Mouse (Mus musculus) embryonic facial prominence, embryonic 14.5 days (tissue): ENCODE data around the gene Ptgs1. TPM values are rescaled to one million over a fixed set of nuclear protein-coding genes. Genes with fewer than 3 reads are reported as not detected.
A peak's percentile ranks its signal among the peaks of the same experiment; 100 is the strongest.

Source experiments
- ATAC-seq: fragments of 200-750 bp; cut with Nextera tagmentation; 2 replicates; pipeline ENCODE4 v1.8.0; 2017; ENCODE audit warnings: low read depth, moderate number of reproducible peaks, moderate TSS enrichment
- DNase-seq: peaks from one replicate; pipeline ENCODE4 v3.0.0-alpha.2; 2015; ENCODE audit warnings: low spot score
- H3K27ac ChIP-seq: fragments of 300-500 bp; sonication (generic); replicated peaks from 2 replicates; pipeline ENCODE4 v1.5.1; 2014; ENCODE audit warnings: low read depth, mild to moderate bottlenecking, low read length, moderate library complexity
- H3K27me3 ChIP-seq: fragments of 300-500 bp; sonication (generic); replicated peaks from 2 replicates; pipeline ENCODE4 v1.6.1; 2014; ENCODE audit warnings: low read length; ENCODE audit not compliant: control insufficient read depth, insufficient read depth
- H3K36me3 ChIP-seq: fragments of 300-500 bp; sonication (generic); 2 replicates; pipeline ENCODE4 v1.6.1; 2014; ENCODE audit warnings: low read length, mixed read lengths; ENCODE audit not compliant: control insufficient read depth, insufficient read depth
- H3K4me1 ChIP-seq: fragments of 300-500 bp; sonication (generic); 2 replicates; pipeline ENCODE4 v1.6.1; 2014; ENCODE audit warnings: antibody characterized with exemption, low read length; ENCODE audit not compliant: control insufficient read depth, insufficient read depth
- H3K4me2 ChIP-seq: fragments of 300-500 bp; sonication (generic); 2 replicates; pipeline ENCODE4 v1.6.1; 2014; ENCODE audit warnings: low read depth, mild to moderate bottlenecking, low read length, moderate library complexity, mixed read lengths
- H3K4me3 ChIP-seq: fragments of 300-500 bp; sonication (generic); 2 replicates; pipeline ENCODE4 v1.5.1; 2014; ENCODE audit warnings: low read depth, mild to moderate bottlenecking, low read length
- H3K9ac ChIP-seq: fragments of 300-500 bp; sonication (generic); 2 replicates; pipeline ENCODE4 v1.6.1; 2014; ENCODE audit warnings: low read depth, mild to moderate bottlenecking, low read length, moderate library complexity, mixed read lengths
- H3K9me3 ChIP-seq: fragments of 300-500 bp; sonication (generic); 2 replicates; pipeline ENCODE4 v1.6.1; 2016; ENCODE audit warnings: low read length; ENCODE audit not compliant: control insufficient read depth
- WGBS: fragments of 180-500 bp; shearing (Covaris S2); extraction: QIAGEN DNeasy Blood & Tissue Kit; methylation state at CpG from one replicate; pipeline ENCODE4 v1.1.7; 2014; 5-methylcytosine and 5-hydroxymethylcytosine counted together
- polyA plus RNA-seq: library from polyadenylated mRNA; unstranded; fragments of >200 nt; fragmentation: Nextera tagmentation; extraction: Ambion mirVana; gene quantifications from 2 replicates; pipeline ENCODE4 v1.2.1, GENCODE M21; 2014

The Ptgs1 gene
- polyA plus RNA-seq, 1 experiment from 2014 or later = 15.6 TPM

GRCm38 (mm10) chr2:36217692-36218233 lies 12.5 kb upstream of the Ptgs1 start:
- WGBS = 37% methylated on average over 5 of the region's 5 CpGs
- ATAC-seq = 0 out of 2 replicates have a peak, but pooled peaks have one; percentile 10
- Histone ChIP-seq H3K27ac (peak overlapping the region; percentile 30; the same call in 1 of the 2 replicates), H3K9ac (no peak overlapping the region; the same call in 1 of the 2 replicates), H3K4me2 (no peak overlapping the region), H3K9me3 (no peaks in the 10 kb centered on the region), H3K4me1 (peaks cover 12% of the 10 kb centered on the region), H3K36me3 (no peaks in the 10 kb centered on the region), H3K27me3 (no peaks in the 10 kb centered on the region), H3K4me3 (no peak overlapping the region)
- DNase-seq = no peak

- H3K4me2 ChIP-seq = no peak overlapping the region
Measured at GRCm38 (mm10) chr2:36220106-36220505, 10.1 kb upstream of the Ptgs1 start.

GRCm38 (mm10) chr2:36220891-36221290 lies 9.3 kb upstream of the Ptgs1 start:
- ATAC-seq = no peak
- H3K4me1 ChIP-seq = peaks cover 12% of the 10 kb centered on the region
- no peak overlapping the region for H3K4me2 ChIP-seq
- no peak overlapping the region for H3K27ac ChIP-seq
- H3K9ac ChIP-seq = no peak overlapping the region
- H3K36me3 ChIP-seq = no peaks in the 10 kb centered on the region
- H3K27me3 ChIP-seq = no peaks in the 10 kb centered on the region
- no peaks in the 10 kb centered on the region for H3K9me3 ChIP-seq
- DNase-seq = no peak
- H3K4me3 ChIP-seq = no peak overlapping the region
- WGBS = 78% methylated on average over 4 of the region's 4 CpGs

More at GRCm38 (mm10) chr2:36220106-36220505, 10.1 kb upstream of the Ptgs1 start:
- DNase-seq (no peak), ATAC-seq (no peak)
- WGBS = 88% methylated on average over 8 of the region's 8 CpGs
- no peak overlapping the region for H3K9ac ChIP-seq
- peaks cover 12% of the 10 kb centered on the region for H3K4me1 ChIP-seq
- no peak overlapping the region for H3K4me3 ChIP-seq
- H3K27me3 ChIP-seq = no peaks in the 10 kb centered on the region
- H3K27ac ChIP-seq = no peak overlapping the region
- no peaks in the 10 kb centered on the region for H3K36me3 ChIP-seq
- H3K9me3 ChIP-seq = no peaks in the 10 kb centered on the region

- Histone ChIP-seq H3K4me1 (peaks cover 7% of the 10 kb centered on the region; the same call in 1 of the 2 replicates), H3K27ac (no peak overlapping the region), H3K9me3 (no peaks in the 10 kb centered on the region), H3K4me3 (no peak overlapping the region), H3K36me3 (no peaks in the 10 kb centered on the region), H3K27me3 (no peaks in the 10 kb centered on the region), H3K9ac (no peak overlapping the region), H3K4me2 (no peak overlapping the region)
- WGBS = 56% methylated on average over 7 of the region's 7 CpGs
- DNase-seq (no peak), ATAC-seq (no peak)
Measured at GRCm38 (mm10) chr2:36222168-36222848, 7.9 kb upstream of the Ptgs1 start.

- no peak for ATAC-seq
- no peak overlapping the region for H3K4me2 ChIP-seq
Measured at GRCm38 (mm10) chr2:36223436-36223835, 6.8 kb upstream of the Ptgs1 start.

GRCm38 (mm10) chr2:36224153-36224552 lies 6.1 kb upstream of the Ptgs1 start:
- WGBS = 86% methylated on average over 7 of the region's 7 CpGs
- no peak overlapping the region for H3K9ac ChIP-seq
- H3K27me3 ChIP-seq = no peaks in the 10 kb centered on the region
- H3K4me1 ChIP-seq = no peaks in the 10 kb centered on the region
- H3K27ac ChIP-seq = no peak overlapping the region
- ATAC-seq = no peak
- no peaks in the 10 kb centered on the region for H3K9me3 ChIP-seq
- no peak overlapping the region for H3K4me3 ChIP-seq
- DNase-seq = no peak
- H3K4me2 ChIP-seq = no peak overlapping the region
- no peaks in the 10 kb centered on the region for H3K36me3 ChIP-seq

More at GRCm38 (mm10) chr2:36223436-36223835, 6.8 kb upstream of the Ptgs1 start:
- Histone ChIP-seq H3K9ac (no peak overlapping the region), H3K27me3 (no peaks in the 10 kb centered on the region), H3K4me3 (no peak overlapping the region), H3K36me3 (no peaks in the 10 kb centered on the region), H3K4me1 (no peaks in the 10 kb centered on the region), H3K27ac (no peak overlapping the region), H3K9me3 (no peaks in the 10 kb centered on the region)
- no peak for DNase-seq

- Histone ChIP-seq H3K36me3 (no peaks in the 10 kb centered on the region), H3K4me3 (no peak overlapping the region), H3K9ac (no peak overlapping the region), H3K4me1 (no peaks in the 10 kb centered on the region), H3K27me3 (no peaks in the 10 kb centered on the region), H3K9me3 (no peaks in the 10 kb centered on the region), H3K27ac (no peak overlapping the region), H3K4me2 (no peak overlapping the region)
- ATAC-seq = no peak
- 24% methylated on average over 2 of the region's 2 CpGs for WGBS
- DNase-seq = no peak
Measured at GRCm38 (mm10) chr2:36224599-36224998, 5.6 kb upstream of the Ptgs1 start.

- Histone ChIP-seq H3K9me3 (no peaks in the 10 kb centered on the region), H3K4me3 (peak overlapping the region; percentile 53), H3K9ac (peak overlapping the region; percentile 69), H3K4me2 (peak overlapping the region; percentile 88), H3K36me3 (no peaks in the 10 kb centered on the region), H3K27ac (no peak overlapping the region), H3K4me1 (peaks cover 9% of the 10 kb centered on the region; the same call in 1 of the 2 replicates), H3K27me3 (no peaks in the 10 kb centered on the region)
- DNase-seq (no peak), ATAC-seq (no peak)
- 26% methylated on average over 8 of the region's 10 CpGs for WGBS
Measured at GRCm38 (mm10) chr2:36230967-36231366, 741 bp downstream of the Ptgs1 start.
